Mouse (Mus musculus): ENCODE measurements around the gene Nr2e1.
A peak's percentile ranks its signal among the peaks of the same experiment; 100 is the strongest.

Nr2e1 gene

DNA sequence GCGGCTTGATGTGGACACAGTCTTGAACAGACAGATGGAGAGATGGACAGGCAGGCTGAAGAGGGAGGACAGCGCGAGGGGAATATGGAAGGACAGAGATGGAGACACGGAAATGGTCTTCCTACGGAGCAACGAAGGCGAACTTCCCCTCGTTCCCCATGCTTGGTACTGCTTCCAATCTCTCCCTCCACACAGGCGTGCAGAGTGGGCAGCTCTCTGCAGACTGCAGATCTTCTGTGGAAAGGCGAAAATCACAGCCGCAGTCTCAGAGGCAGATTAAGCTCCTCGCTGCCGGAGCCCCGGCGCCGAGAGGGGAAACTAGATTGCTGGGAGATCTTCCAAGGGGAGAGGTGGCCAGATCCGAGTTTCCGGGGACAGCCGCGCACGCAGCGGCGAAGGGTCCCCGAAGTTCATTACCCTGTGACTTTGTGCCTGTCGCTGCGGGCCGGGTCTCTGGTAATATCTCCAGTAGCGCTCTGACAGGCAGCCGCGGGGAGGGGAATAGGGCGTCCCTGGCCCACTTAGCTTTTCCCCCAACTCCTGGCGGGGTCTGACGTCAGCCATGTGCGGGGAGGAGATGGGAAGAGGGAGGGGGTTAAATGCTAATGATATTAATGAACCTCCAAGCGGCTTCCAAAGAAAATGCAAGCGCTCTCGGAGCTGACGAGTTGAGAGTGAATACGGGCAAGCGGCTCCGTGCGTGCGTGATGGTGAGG is at the start of gene Nr2e1, which contains the start of gene Ostm1:
Gene Nr2e1, minus strand, starts transcription at position 476 of the 716 bp plus-strand sequence.
Gene Ostm1, plus strand, starts transcription at position 666 of the 716 bp plus-strand sequence.
- DNase-seq = no peak

GRCm38 (mm10) chr10:42632453-42633360 is 49.3 kb upstream of the Nr2e1 start:
- DNase-seq = peak; percentile 28 to 40

GRCm38 (mm10) chr10:42631754-42632452 is 48.5 kb upstream of the Nr2e1 start:
- DNase-seq = no peak

DNA sequence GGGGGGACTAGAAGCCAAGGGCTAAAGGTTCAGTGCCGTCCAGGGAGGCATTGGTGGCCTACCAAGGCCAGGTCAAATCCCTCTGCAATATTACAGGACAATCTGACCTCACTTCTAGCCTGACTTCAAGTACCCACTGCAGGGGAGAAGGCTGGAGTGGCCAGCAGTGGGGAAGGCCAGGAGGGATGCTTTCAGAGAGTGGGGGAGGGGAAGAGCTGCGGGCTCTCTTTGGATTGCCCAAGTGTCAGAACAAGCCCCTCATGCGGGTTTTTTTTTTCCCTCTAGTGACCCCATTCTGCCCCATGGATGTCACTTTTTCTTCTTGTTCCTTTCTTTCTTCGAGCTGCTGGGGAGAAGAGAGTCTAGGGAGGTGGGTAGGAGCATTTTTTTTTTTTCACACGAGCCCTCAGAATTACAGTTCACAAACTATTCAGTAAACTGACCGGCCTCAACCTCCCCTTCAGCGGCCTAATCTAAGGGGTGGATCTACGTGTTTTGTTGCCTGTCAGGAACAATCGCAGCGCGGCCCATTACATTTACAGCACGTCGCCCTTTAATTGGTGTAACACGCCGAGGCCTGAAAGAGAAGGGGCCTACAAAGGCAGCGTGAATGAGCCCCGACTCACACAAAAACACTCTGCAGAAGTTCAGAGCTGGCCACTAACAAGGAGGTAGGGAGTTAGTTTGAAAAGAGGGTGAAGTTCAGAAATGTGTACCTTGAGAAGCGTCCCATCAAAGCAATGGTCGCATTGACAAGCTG is 47.3 kb upstream of the Nr2e1 start:
- DNase-seq = no peak

DNA sequence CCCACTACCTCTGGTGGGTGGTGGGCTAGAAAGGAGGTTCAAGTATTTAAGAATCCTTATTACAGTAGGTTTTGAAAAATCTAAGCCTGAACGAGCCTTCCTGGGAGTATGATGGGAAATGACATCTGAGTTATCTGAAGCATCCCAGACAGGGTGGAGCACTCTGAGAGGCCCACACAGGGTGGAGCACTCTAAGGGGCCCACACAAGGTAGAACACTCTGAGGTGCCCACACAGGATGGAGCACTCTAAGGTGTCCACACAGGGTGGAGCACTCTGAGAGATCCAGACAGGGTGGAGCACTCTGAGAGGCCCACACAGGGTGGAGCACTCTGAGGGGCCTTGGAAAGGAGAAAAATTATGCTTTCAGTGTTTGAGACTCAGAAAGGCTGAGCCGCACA is 42.5 kb upstream of the Nr2e1 start:
- DNase-seq = no peak

GRCm38 (mm10) chr10:42618291-42618690 is 34.9 kb upstream of the Nr2e1 start:
- DNase-seq = no peak

DNA sequence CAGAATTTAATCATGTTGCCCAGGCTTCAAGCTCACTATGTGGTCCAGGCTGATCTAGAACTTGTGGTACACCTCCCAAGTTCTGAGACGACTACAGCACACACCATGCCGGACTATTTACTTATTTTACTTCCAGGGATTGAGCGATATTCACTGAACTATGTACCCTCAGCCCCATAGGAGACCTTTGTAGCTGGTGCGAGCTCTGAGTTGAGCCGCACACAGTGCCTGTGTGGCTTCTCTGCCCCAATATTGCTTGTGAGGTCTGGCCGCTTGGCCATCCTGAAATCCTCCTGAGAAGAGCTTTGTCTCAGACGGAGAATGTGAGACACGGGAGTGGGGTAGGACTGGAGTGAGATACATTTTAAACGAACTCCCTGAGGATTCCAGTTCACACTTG is 31.3 kb upstream of the Nr2e1 start:
- DNase-seq = no peak

- DNase-seq = no peak
Observed at GRCm38 (mm10) chr10:42613639-42614381, 30.4 kb upstream of the Nr2e1 start.

DNA sequence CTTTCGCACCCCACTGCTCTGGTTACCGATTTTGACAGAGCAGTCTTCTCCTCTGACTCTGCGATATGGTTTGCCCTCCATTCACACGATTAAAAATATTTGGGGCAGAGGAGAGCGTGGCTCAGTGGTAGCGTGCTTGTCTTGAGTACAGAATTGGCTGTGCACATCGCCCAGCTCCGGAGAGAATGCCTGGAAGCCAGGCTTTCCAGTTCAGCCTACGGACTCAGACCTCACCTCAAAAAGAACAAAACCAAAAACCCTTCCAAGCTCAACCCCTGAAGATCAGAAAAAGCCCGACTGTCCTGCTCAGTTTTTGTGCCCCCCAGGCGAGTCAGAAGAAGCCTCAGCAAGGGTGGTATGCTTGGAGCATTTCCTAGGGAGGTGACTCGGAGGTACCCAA is 29.6 kb upstream of the Nr2e1 start:
- DNase-seq = no peak

DNA sequence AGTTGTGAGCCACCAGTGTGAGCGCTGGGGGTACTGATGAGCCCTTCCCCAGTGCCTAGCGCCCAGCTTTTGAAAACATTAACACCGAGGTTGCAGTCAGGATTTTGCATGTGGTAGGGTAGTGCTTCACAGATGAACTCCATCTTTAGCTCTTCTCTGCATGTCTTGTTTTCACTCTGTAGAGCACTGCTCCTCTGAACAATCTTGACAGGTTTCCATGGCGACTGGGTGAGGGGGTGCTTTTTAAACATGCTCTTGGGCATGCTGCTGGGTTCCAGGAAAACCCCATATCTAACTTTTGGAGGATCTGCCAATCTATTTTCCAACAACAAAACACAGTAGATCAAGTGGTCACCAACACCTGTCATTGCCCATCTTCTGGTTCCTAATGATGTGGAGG is 23.3 kb upstream of the Nr2e1 start:
- no peak for DNase-seq

DNA sequence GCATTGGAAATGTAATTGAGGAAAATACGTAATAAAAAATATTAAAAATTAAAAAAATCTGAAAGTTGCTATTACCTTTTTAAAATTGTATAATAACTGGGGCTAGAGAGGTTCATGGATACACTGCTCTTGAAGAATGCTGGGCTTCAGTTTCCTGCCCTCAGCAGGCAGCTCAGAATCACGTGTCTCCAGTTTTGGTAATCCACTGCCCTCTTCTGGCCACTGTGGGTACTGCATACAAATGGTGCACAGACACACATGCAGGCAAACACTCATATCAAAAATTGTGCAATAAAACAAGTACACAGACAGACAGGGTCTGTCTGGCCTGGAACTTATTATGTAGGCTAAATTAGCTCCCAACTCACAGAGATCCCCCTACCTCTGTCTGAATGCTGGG is 21.4 kb upstream of the Nr2e1 start:
- no peak for DNase-seq

- DNase-seq = no peak
Observed at GRCm38 (mm10) chr10:42601556-42601955, 18.1 kb upstream of the Nr2e1 start.

- no peak for DNase-seq
Observed at GRCm38 (mm10) chr10:42598615-42599014, 15.2 kb upstream of the Nr2e1 start.

DNA sequence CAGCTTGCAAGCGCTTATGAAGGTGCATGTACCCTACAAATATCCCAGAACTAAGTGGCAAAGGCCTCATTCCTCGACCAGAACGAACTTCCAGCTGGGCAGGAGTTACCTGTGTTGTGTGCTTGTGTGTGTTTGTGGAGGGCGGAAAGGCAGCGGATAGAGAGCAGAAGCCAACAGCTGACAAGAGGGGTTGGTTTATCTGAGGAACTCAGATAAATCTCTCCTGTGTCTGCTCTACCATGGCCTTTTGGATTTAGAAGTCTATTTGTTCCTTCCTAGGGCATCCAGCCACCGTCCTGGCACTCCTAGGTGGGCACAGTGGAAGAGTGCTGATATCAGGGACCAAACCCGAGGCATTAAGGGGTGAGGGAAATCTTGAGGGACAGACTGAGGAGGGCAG is 9.8 kb upstream of the Nr2e1 start:
- DNase-seq = no peak

DNA sequence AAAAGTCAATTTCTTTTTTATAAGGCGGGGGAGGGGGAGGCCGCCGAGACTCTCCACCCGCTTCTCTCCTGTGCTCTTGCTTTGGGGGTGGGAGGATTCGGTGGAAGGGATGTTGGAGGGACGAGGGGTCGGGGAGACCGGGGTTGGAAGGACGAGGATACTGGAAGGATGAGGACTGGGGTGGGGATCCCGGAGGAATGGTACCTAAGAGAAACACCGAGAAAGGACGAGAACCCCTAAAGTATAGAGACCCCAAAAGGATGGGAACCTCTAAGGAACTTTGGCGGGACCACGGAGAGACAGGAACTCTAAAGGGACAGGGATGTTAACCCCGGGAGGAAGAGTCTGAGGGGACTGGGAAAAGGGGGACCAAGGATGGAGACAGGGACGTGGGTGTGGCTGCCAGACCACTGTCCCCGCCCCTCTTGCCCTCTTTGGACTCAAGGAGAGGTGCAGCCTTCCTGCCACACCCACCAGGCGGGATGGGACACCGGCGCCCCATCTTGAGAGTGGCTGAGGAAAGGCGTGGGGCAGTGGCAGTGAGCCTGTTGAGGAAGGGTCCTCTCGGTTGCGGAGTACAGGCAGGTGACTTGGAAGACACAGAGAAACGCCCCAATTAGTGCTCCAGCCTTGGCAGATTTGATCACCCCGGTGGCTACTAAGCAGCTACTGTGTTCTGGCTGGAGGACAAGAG is 8.7 kb upstream of the Nr2e1 start:
- no peak for DNase-seq

DNA sequence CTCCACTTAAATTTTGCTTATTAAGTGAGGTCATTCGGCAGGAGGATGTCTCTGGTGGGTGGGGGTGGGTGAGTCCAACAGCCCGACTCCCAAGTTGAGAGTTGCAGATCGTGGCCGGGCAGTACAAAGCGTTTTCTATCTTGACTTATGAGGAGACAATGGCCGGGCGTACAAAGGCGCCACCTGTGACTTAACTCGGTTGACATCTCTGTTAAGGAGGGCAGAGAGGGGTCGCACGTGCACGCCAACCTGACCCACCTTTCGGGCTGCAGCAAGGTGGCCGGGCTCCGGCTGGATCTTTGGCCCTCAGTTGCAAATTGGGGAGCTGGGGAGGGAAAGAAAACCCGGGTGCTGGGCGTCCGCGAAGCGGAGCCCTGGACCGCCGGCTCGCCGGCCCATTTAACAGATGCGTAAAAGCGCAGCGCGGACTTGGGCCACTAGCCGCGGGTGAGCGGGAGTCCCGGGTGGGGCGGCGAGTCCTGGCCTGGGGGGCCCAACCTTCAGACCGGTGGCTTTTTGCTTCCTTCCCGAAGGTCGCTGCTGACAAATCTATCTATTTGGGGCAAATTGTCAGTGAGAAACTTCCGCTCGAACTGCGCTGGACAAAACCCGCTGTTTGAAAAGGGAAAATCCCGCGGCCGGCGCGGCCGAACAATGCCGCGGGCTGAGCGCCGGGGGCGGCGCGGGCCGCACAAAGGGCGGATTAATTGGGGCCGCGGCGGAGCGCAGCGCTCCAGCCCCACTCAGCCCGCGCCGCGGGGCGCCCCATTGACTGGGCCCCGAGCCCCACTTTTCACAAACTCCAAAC is 8.0 kb upstream of the Nr2e1 start:
- DNase-seq = no peak

DNA sequence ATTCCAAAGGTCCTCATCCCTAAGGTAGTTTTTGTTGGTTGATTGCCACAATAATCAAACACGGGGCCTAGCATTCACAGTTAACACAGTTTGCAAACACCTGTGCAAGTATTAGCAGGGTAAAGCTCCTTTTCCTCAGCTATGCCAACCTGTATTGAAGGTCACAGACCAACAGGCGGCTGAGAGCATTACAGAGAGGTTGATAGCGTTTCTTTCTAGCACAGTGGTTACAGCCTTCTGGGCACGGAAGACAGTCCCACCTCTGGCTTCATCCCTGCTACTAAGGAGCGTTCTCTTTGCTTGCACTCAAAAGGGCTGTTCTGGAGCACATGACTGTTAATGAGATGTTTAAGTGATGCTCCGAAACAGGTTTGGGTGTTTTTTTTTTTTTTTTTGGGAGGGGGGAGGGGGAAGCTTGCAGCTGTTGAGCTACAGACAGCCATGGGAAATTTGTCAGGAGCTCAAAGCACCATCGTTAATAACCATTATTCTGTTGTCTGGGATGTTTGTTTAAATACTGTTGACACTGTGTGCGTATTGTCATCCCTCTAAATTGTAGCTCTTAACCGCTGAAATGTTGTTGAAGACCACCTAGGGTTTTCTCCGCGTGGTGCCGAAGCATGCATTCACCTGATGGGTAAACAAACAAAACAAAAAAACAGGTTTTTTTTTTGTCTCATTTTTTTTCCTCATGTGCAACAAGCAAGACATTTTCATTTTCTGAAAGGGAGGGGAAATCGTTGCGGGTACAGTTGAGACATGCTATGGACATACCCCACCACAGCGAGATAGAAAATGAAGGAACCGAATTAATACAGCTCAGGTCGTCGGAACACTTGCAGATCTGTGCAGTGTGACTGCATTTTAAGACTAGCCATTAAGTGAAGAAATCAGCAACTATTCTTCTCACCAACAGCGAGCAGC is 7.1 kb upstream of the Nr2e1 start:
- DNase-seq = no peak

GRCm38 (mm10) chr10:42589505-42589904 is 6.1 kb upstream of the Nr2e1 start:
- no peak for DNase-seq
